Mouse (Mus musculus) brain, embryonic 14.5 days (tissue): ENCODE data around the gene Clec4f.

Experiments
- CTCF ChIP-seq: fragments of 200-500 bp; IDR thresholded peaks from 2 replicates; pipeline ENCODE4 v1.5.1; 2012; ENCODE audit warnings: inconsistent platforms, mild to moderate bottlenecking, moderate library complexity, borderline replicate concordance; ENCODE audit not compliant: insufficient read depth, insufficient read length; ENCODE audit errors: extremely low read depth
- POLR2A ChIP-seq: fragments of 200-500 bp; IDR thresholded peaks from 2 replicates; pipeline ENCODE4 v1.6.1; 2012; ENCODE audit warnings: mild to moderate bottlenecking, inconsistent platforms, borderline replicate concordance; ENCODE audit not compliant: poor library complexity, insufficient read depth, insufficient read length, severe bottlenecking; ENCODE audit errors: extremely low read depth

- TF ChIP-seq CTCF (peak; percentile 80), POLR2A (no peak)
Observed at GRCm38 (mm10) chr6:83690277-83690676, 34.3 kb upstream of the Clec4f start.
